Mouse (Mus musculus) midbrain, embryonic 10.5 days (tissue): ENCODE measurements around the gene Chchd1. TPM values are rescaled to one million over a fixed set of nuclear protein-coding genes. Genes with fewer than 3 reads are reported as not detected.
A peak's percentile ranks its signal among the peaks of the same experiment; 100 is the strongest.

Experiments
- DNase-seq: peaks from one replicate; pipeline ENCODE4 v3.0.0-alpha.2; 2017; ENCODE audit warnings: low spot score
- H3K27ac ChIP-seq: fragments of 300-500 bp; sonication (generic); replicated peaks from 2 replicates; pipeline ENCODE4 v1.5.1; 2016; ENCODE audit warnings: mild to moderate bottlenecking
- H3K27me3 ChIP-seq: fragments of 300-500 bp; sonication (generic); 2 replicates; pipeline ENCODE4 v1.6.1; 2016; ENCODE audit warnings: low read depth, mild to moderate bottlenecking; ENCODE audit not compliant: poor library complexity, severe bottlenecking
- H3K36me3 ChIP-seq: fragments of 300-500 bp; sonication (generic); 2 replicates; pipeline ENCODE4 v1.6.1; 2016; ENCODE audit warnings: mild to moderate bottlenecking, moderate library complexity
- H3K4me1 ChIP-seq: fragments of 300-500 bp; sonication (generic); 2 replicates; pipeline ENCODE4 v1.6.1; 2016
- H3K4me3 ChIP-seq: fragments of 300-500 bp; sonication (generic); 2 replicates; pipeline ENCODE4 v1.5.1; 2016; ENCODE audit warnings: mild to moderate bottlenecking, moderate library complexity
- H3K9me3 ChIP-seq: fragments of 300-500 bp; sonication (generic); replicated peaks from 2 replicates; pipeline ENCODE4 v1.6.1; 2016; ENCODE audit warnings: mild to moderate bottlenecking
- WGBS: fragments of 180-500 bp; shearing (Covaris S2); methylation state at CpG from one replicate; pipeline ENCODE4 v1.1.7; 2016; 5-methylcytosine and 5-hydroxymethylcytosine counted together
- microRNA-seq: library from miRNA; unstranded; fragments of <30 nt; microRNA quantifications from one replicate; pipeline ENCODE4, GENCODE M21; 2017
- polyA plus RNA-seq: library from polyadenylated mRNA; unstranded; fragments of >200 nt; fragmentation: Nextera tagmentation; extraction: Ambion mirVana; gene quantifications from 2 replicates; pipeline ENCODE4 v1.2.1, GENCODE M21; 2016

The Chchd1 gene
- polyA plus RNA-seq, 1 experiment from 2014 or later: 277 TPM

DNA sequence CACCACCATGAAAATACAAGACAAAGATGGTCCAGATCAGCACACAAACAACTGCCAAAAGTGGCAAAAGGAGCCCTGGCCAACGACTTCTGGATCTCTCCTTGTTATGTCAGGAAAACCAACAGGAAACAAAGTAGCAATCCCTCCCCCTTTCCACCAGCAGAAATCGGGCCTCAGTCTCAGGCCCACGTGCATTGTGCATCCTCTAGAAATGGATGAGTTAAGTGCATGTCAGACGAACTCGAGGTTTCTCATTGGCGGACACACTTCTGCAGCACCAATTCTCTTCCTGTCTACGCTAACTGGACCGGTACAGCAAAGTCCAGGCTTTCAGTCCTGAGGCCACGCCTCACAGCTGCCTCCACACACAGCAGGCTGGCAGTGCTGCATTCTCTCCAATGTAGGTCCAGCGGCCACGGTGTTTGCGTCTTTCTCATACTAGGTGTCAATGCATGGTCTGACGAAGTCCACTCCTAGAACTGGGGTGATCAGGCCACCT is 33.1 kb downstream of the Chchd1 start:
- H3K27me3 ChIP-seq: no peaks in the 10 kb centered on the region
- DNase-seq: no peak
- no peak overlapping the region for H3K27ac ChIP-seq
- no peak overlapping the region for H3K4me3 ChIP-seq
- 93% methylated on average over 13 of the region's 13 CpGs for WGBS
- peaks cover 74% of the 10 kb centered on the region for H3K36me3 ChIP-seq
- no peaks in the 10 kb centered on the region for H3K9me3 ChIP-seq
- H3K4me1 ChIP-seq: peaks cover 22% of the 10 kb centered on the region

DNA sequence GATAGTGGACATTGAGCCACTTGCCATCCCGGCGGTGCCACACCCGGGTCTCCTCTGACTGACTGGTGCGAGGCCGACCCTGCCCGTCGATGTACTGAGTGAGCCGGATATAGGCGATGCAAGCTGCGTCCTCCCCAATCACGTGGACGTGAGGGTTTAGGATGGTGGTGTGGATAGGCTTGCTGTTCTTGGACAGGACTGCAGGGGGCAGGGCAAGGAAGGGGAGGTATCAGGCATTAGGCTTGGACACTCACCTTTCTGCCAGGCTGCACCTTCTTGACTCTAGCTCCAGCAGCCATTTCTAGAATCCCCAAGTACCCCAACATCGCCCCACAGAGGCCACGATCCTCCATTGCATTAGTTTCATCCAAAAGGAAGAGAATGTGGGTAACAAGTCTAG is 34.5 kb downstream of the Chchd1 start:
- Histone ChIP-seq H3K27me3 (no peaks in the 10 kb centered on the region), H3K4me1 (peaks cover 27% of the 10 kb centered on the region), H3K27ac (no peak overlapping the region), H3K4me3 (no peak overlapping the region), H3K36me3 (peaks cover 75% of the 10 kb centered on the region), H3K9me3 (no peaks in the 10 kb centered on the region)
- 47% methylated on average over 14 of the region's 14 CpGs for WGBS
- DNase-seq: peak; percentile 41

DNA sequence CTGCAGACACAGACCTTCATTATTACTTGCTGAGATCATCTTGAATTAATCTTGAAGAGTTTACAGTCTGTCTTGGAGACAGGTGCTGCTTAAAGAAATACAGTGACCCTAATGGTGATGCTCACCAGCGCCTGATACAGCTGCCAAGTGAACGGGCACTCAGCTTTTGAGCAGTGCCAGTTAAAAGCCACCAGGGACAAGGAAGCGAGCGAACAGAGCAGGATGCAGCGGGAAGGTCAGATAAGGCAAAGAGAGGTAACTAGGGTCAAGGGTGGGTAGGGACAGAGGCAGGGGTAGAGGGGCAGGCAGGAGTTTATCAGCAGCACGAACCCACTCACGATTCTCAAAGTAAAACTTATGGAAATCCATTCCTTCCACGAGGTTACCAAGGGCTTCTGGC is 35.7 kb downstream of the Chchd1 start:
- 92% methylated on average over 8 of the region's 8 CpGs for WGBS
- Histone ChIP-seq H3K9me3 (no peaks in the 10 kb centered on the region), H3K4me1 (peaks cover 21% of the 10 kb centered on the region), H3K27me3 (no peaks in the 10 kb centered on the region), H3K36me3 (peaks cover 78% of the 10 kb centered on the region), H3K4me3 (no peak overlapping the region), H3K27ac (no peak overlapping the region)
- DNase-seq: no peak

DNA sequence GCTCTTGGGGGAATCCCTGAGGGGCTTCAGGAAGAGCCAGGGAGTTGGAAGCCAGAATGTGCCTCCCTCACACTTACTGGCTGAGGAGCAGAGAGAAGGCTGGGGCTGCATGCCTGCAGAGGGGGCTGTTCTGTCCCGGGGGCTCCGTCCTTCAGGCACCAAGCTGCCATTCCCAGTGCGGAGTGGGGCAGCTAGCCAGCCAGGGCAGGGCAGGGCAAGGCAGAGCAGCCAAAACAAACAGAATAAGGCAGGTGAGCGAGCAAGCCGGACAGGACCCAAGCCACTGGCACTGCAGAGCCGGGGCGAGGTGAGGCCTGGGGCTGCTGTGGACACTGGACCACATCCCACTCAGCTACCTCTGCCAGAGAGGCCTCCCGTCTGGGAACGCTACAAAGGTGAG is 38.5 kb downstream of the Chchd1 start:
- Histone ChIP-seq H3K36me3 (peaks cover 91% of the 10 kb centered on the region), H3K27ac (0 out of 2 replicates have a peak overlapping the region, but pooled peaks have one; percentile 4), H3K4me3 (no peak overlapping the region), H3K27me3 (no peaks in the 10 kb centered on the region), H3K9me3 (no peaks in the 10 kb centered on the region), H3K4me1 (0 out of 2 replicates have a peak, but pooled peaks cover 5% of the 10 kb centered on the region)
- WGBS: 91% methylated on average over 9 of the region's 9 CpGs
- no peak for DNase-seq

DNA sequence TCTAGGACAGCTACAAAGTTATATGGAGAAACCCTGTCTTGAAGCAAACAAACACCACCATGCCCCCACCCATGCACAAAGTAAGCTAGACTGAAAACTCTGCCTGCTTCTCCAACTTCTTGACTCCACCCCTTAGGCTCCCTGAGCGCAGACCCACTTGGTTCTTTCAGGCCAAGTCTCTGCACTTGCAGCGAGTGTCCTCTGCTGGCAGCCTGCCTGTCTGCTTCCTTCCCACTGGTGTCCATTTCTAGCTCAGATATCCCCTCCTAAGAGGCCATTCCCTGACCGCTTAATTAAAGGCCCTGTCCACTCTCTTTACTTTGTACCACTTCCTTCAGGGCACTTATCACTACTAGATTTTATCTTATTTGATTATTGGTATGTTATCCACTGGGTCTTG is 40.8 kb downstream of the Chchd1 start:
- H3K4me3 ChIP-seq: no peak overlapping the region
- no peaks in the 10 kb centered on the region for H3K9me3 ChIP-seq
- H3K4me1 ChIP-seq: 0 out of 2 replicates have a peak, but pooled peaks cover 5% of the 10 kb centered on the region
- no peaks in the 10 kb centered on the region for H3K27me3 ChIP-seq
- no peak overlapping the region for H3K27ac ChIP-seq
- H3K36me3 ChIP-seq: peaks cover 87% of the 10 kb centered on the region
- DNase-seq: no peak
- WGBS: 90% methylated on average over 3 of the region's 3 CpGs

DNA sequence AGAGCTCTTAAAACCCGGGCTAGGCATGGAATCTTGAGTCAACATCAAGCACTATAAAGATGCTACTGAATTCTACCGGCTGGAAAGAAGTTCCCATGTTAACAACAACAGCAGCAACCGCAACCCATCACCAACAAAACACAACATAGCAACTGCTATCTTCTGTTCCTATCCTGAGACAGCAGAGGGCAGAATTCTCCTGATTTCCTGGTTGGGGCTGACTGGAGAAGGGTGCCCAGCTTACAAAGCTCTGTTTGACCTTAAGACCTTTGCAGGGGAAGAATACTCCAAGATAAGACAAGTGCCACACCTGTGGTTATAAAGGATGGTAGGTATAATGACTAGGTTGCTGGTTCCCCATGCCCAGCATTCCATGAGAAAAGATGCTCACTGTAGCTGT is 44.1 kb downstream of the Chchd1 start:
- 87% methylated on average over 3 of the region's 3 CpGs for WGBS
- Histone ChIP-seq H3K36me3 (peaks cover 58% of the 10 kb centered on the region), H3K27me3 (no peaks in the 10 kb centered on the region), H3K4me3 (no peak overlapping the region), H3K4me1 (no peaks in the 10 kb centered on the region), H3K27ac (no peak overlapping the region), H3K9me3 (no peaks in the 10 kb centered on the region)
- DNase-seq: no peak

DNA sequence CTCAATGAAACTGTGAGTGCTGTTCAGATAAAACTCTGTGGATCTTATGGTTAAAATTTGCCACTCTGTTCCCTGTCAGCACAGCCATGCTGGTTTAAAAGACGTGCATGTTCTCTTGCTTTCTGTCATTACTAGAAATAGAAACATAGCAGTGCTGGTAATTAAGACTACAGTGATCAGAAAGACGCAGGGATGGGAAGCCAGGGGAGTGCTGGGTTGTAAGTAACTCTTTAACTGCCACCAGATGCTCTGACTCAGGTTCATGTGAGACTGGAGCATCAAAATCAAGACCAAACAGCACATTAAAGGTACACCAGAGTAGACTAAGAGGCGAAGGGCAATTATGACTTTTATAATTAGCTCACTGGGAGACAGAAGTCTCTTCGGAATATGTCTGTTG is 45.6 kb downstream of the Chchd1 start:
- Histone ChIP-seq H3K36me3 (peaks cover 53% of the 10 kb centered on the region), H3K9me3 (no peaks in the 10 kb centered on the region), H3K4me1 (no peaks in the 10 kb centered on the region), H3K27ac (no peak overlapping the region), H3K27me3 (no peaks in the 10 kb centered on the region), H3K4me3 (no peak overlapping the region)
- 85% methylated on average over 4 of the region's 4 CpGs for WGBS
- DNase-seq: no peak

DNA sequence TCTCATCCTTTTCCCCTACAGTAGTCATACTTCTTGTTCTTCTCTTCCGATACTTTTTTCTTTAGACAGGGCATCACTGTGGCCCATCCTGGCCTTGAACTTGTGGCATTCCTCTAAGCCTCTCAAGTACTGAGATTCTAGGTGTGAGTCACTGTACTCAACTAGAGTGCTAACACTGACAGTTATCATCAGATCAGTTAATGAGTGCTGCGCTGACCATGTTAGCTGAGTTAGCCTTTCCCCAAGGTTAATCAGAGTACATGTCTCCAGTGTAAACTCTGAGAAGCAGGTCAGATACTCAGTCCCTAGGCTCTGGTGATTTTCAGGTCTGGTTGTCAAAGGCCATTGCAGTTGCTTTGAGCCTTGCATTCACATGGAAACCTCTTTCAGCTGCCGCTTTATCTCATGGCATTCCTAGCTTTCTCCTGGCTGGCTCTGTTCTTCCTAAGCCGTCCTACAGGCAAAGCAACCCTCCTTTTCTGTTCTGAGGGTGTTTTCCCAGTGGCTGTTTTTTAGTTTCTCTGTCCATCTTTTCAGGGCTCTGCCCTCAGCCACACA is 46.8 kb downstream of the Chchd1 start:
- WGBS: 87% methylated on average over 4 of the region's 4 CpGs
- Histone ChIP-seq H3K27ac (no peak overlapping the region), H3K36me3 (peaks cover 52% of the 10 kb centered on the region), H3K4me1 (no peaks in the 10 kb centered on the region), H3K27me3 (no peaks in the 10 kb centered on the region), H3K9me3 (no peaks in the 10 kb centered on the region), H3K4me3 (no peak overlapping the region)
- no peak for DNase-seq

DNA sequence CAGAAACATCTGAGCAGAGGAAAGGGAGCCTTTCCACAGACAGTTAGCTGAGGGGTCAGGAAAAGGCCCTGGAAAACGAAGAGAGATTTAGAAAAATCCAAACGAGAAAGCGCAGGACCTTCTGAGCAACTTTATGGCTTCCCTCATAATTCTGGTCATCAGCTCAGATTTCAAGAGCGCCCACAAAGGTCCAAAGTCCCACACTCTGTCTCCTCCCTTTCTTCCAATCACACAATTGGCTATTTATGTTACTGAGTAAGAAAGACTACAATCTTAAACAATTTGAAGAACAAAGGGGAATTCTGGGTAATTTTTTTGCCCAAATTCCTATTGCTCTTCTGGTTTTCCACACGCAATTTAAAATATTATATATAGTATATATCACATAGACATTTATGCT is 47.7 kb downstream of the Chchd1 start:
- H3K27me3 ChIP-seq: no peaks in the 10 kb centered on the region
- no peak overlapping the region for H3K4me3 ChIP-seq
- H3K9me3 ChIP-seq: no peaks in the 10 kb centered on the region
- H3K4me1 ChIP-seq: no peaks in the 10 kb centered on the region
- WGBS: 90% methylated on average over 5 of the region's 5 CpGs
- no peak for DNase-seq
- peaks cover 52% of the 10 kb centered on the region for H3K36me3 ChIP-seq
- H3K27ac ChIP-seq: no peak overlapping the region

DNA sequence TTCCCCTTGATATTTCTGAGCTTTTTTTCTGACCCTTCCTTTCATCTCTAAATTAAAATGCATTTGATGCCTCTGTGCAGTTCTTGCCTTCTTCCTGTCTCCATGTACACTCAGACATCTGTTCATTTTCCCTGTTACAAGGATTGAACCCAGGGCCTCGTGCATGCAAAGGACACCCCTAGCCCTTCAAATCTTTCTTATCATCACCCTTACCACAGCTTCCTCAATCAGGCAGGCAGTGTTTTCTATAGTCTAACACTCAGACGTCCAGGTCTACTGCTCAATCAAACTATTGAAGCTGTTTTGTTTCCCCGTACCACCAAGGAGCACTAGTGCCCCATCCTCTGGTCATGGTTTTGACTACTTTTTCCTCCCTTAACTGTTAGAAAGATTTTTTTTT is 51.0 kb downstream of the Chchd1 start:
- H3K36me3 ChIP-seq: peaks cover 61% of the 10 kb centered on the region
- DNase-seq: no peak
- 92% methylated on average over 3 of the region's 3 CpGs for WGBS
- H3K4me1 ChIP-seq: no peaks in the 10 kb centered on the region
- no peak overlapping the region for H3K27ac ChIP-seq
- H3K27me3 ChIP-seq: no peaks in the 10 kb centered on the region
- H3K9me3 ChIP-seq: no peaks in the 10 kb centered on the region
- no peak overlapping the region for H3K4me3 ChIP-seq

Small RNAs within 50 kb of the gene (microRNA-seq; reads per million reads assigned to microRNA genes)
- not detected for gene Mir6946

Other genes starting within 250 kb of the Chchd1 start
- gene Anxa7, start 222.9 kb upstream of the Chchd1 start, polyA plus RNA-seq: 11.8 and 15.5 TPM in 2 replicates
- 1.1 and 1.2 TPM in 2 replicates for gene Mss51, start 206.1 kb upstream of the Chchd1 start, polyA plus RNA-seq
- gene Ppp3cb, start 156.4 kb upstream of the Chchd1 start, polyA plus RNA-seq: 40.9 and 48.8 TPM in 2 replicates
- 14.2 and 14.3 TPM in 2 replicates for gene Usp54, start 61.9 kb upstream of the Chchd1 start, polyA plus RNA-seq
- not detected in 2 replicates for gene Myoz1, start 46.5 kb upstream of the Chchd1 start, polyA plus RNA-seq
- 0.07 and 0.11 TPM in 2 replicates for gene Synpo2l, start 34.7 kb upstream of the Chchd1 start, polyA plus RNA-seq
- gene Sec24c, start 28.7 kb upstream of the Chchd1 start, polyA plus RNA-seq: 103 and 114 TPM in 2 replicates
- 18.3 and 21.4 TPM in 2 replicates for gene Fut11, start 8.0 kb upstream of the Chchd1 start, polyA plus RNA-seq
- gene Zswim8, start 4.5 kb downstream of the Chchd1 start, polyA plus RNA-seq: 26.1 and 34.4 TPM in 2 replicates
- 24.0 and 26.2 TPM in 2 replicates for gene Ndst2, start 31.6 kb downstream of the Chchd1 start, polyA plus RNA-seq
- 41.8 and 42.8 TPM in 2 replicates for gene Camk2g, start 91.1 kb downstream of the Chchd1 start, polyA plus RNA-seq
- 0.49 and 0.70 TPM in 2 replicates for gene Plau, start 133.7 kb downstream of the Chchd1 start, polyA plus RNA-seq
- gene Vcl, start 226.4 kb downstream of the Chchd1 start, polyA plus RNA-seq: 29.6 and 30.1 TPM in 2 replicates